Mouse (Mus musculus): ENCODE measurements around the gene Pik3r2.

Gene Pik3r2

DNA sequence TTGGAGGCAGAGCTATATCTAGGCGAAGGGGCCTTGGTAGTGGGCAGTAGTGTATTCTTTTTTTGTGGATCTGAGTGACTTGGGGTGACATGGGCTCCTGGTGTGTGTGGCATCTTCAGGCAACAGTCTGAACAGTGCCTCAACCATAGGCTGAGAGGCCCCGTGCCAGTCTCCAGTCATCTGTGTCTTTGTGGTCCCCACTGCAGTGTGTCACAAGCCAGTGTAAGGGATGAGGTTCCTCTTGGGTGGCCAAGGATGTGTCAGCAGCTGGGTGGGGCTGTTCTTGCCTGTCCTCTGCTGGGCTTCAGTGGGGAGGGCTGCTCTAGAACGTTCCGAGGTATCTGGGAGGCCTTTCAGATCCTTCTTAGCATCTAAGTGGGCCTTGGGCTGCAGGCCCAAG lies 45.6 kb downstream of the Pik3r2 start:
- DNase-seq = no peak

DNA sequence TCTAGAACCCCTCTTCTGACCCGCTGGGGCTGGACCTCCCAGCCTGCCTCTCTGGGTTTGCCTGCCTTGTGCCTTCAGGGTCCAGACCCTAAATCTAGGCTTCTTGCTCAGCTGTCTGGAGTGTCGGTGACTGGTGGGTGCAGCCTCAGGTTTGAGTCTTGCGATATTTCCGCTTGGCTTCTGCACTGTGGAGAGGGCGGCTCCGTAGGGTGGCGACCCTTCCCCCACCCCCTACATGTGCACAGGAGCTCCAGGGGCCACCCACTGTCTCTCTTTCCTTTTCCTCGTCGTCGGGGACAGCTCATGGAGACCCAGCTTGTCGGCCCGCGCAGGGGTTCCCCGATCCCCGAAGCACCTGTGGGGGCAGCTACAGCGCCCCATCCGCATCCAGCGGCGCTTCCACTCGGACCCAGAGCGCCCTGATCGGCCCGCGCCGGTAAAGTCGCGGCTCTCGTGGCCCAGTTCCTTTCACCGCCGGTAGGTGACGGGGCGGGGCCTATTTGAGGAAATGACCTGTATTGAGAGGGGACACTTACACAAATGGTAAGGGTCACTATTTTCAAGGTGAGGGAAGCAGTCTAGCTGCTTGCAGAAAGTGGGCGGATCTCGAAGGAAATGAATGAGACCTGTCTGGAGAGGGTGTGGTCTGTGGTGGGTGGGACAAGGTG lies 46.6 kb downstream of the Pik3r2 start:
- DNase-seq = no peak

DNA sequence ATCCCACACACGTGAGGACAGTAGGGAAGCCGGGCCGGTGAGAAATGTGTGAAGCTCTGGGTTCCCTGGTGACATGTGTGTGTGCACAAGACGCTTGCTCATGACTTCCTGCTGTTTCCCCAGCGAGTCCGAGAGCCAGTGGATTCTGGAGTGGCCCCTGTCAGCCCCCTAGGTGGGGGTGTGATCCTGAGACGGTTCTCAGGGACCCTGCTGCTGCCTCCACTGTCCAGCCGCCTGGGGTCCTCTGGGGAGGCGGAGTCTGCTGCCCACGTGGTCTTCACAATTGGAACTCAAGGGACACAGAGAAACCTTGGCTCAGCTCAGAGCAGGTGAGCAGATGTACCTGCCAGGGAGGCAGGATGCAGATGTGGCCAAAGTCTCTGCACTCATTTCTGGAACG lies 49.8 kb downstream of the Pik3r2 start:
- DNase-seq = no peak

DNA sequence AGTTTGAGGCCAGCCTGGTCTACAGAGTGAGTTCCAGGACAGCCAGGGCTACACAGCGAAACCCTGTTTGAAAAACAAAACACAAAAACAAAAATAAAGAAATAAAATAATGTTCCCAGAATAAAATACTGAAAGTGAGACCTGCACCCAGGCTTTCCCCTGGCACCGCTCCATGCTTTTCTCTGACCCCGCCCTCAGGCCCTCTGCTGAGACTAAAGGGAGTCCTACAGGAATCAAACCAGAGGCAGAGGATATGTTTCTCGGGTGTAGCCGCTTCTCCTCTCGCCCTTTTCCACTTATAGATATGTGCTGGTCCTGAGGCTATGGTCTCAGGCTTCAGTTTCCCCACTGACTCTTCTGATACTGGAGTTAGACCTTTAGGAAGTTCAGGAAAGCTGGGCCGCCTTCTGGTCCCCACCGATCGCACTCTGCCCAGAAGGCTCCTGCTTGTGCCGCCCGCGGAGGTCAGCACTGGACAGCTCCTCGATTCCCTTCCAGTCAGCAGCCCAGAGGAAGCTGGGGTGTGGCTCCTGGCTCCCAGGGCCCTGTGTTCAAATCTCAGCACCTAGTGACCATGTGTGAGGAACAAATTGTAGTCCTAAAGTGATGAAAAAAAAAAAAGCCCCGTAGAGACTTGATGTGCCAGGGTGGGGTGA lies 50.6 kb downstream of the Pik3r2 start:
- peak; percentile 70 for DNase-seq

DNA sequence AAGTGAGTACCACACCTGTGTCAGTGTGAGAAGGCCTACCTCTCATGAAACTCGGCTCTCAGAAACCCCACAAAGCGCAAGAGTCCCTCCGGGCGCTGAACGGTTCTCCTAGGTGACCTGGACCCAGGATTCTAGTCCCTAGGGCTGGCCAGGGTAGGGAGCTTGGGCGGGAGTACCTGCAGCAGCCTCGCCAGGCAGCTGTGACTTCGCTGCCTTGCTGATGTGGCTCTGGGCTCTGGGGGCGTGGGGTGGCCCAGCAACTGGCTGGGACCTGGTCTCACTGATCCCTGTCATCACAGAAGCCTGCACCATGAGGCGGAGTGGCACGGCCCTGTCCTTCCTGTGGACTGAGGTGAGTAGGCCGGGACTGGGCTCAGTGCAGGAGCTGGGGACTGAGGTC lies 52.3 kb downstream of the Pik3r2 start:
- no peak for DNase-seq

DNA sequence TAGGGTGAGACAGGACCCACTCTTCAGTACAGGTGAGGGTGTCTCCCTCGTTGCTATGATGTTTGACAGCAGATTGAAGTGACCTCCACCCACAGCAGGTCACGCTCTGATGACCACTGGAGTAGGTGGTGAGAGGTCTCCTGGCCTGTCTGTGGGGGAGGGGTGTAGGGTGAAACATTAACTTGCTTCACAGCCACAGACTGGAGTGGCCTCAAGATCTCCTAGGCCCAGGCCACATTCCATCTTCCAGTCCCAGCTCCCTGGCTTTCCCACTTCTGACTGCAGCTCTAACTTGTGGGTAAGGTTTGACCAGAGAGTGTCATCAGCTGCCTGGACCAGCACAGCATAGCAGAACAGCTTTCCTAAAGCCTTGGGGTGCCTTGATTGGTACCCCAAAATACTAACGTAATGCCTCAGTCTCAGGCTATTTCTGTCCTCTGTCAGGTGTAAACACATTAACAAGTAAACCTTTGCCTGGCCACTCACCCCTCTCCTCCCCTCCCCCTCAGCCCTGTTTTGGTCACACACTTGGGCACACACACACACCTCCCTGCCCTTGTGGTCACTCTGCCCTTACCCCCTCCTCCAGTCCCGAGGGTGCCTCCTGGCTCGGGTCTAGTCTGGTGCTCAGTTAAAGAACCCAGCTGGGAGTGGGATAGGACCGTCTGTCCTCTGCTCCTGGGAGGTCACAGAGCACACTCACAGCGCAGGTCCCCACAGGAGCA lies 52.9 kb downstream of the Pik3r2 start, which contains the start of gene Pde4c:
TSS of gene Pde4c (plus strand) at position 235 of the 725 bp plus-strand sequence.
- DNase-seq = peak; percentile 94

DNA sequence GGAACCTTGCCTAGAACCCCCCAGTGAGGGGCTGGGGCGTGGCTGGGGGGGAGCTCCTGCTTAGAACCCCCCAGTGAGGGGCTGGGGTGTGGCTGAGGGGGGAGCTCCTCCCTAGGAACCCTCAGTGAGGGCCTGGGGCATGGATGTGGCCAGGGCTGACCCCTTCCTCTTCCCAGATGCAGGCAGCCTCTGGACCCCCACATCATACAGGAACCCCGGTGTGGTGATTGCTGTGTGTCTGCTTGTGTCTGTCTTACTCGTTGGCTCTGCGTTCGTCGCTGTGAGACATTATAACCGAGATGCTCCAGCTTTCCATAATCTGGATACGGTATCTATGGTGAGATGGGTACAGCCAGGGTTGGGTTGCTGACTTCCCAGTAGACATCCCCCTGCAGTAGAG lies 54.9 kb downstream of the Pik3r2 start:
- DNase-seq = peak; percentile 3

DNA sequence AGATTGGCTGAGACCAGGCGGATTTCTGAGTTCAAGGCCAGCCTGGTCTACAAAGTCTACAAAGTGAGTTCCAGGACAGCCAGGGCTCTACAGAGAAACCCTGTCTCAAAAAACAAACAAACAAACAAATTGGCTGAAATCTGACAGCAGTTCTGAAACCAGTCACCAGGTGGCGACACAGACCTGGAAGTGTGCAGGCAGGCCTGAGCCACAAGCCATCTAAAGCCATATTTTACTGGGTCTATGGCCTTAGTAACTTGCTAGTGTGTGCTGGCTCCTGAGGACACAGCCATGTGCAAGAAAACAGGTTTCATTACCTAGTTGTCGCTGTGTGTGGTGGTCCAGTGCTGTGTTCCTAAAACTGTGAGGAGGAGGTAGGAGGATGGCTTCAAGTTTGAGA lies 55.8 kb downstream of the Pik3r2 start:
- DNase-seq = peak; percentile 86

DNA sequence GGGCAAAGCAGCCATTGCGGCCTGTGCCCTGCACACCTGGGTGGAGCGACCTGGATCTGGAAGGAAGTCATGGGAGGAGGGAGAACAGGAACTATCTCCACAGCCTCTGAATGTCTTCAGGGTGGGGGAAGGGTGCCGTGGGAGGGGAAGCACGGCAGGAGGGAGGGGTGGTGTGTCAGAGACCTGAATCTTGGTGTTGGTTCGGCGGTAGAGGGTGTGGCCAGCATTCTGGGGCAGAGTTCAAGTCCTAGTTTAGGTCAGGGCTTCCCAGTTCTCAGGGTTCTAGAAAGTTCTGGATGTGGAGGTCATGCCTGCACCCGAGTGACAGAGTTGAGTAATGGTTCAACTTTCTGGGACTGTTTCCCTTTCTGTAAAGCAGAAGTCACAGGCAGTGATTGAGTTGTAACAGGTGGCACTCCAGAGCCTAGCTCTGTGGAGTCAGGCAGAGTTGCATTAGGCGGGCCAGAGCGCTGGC lies 56.7 kb downstream of the Pik3r2 start:
- peak; percentile 13 for DNase-seq

DNA sequence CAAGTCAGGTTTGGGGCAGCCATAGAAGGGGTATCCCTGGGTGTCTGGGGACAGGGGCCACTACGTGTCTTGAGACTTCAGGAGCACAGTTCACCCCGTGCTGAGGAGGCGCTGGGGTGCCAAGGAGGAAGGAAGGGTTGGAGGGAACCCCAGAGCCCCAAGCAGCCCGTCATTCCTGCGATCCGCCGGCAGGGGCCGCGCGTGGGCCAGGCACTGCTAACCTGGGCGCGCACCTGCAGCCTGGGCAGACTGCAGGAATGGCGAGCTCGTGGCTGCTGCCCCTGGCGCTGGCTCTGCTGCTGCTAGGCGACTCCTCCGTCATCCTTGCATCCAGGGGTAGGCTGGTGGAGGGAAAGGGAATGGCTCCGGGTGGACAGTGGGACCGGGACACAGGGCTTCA lies 58.2 kb downstream of the Pik3r2 start, which contains the start of gene Gm3336:
TSS of gene Gm3336 (plus strand) at position 247 of the 400 bp plus-strand sequence.
- DNase-seq = peak; percentile 81
